Mouse (Mus musculus) left cerebral cortex, adult 11 months (tissue): ENCODE data around the gene Rnd3.

ENCODE experiments used
- DNase-seq: peaks from one replicate; pipeline ENCODE4 v3.0.0; 2022; ENCODE audit warnings: low spot score

Rnd3 gene

GRCm38 (mm10) chr2:51110271-51110670, 38.6 kb downstream of the Rnd3 start:
- no peak for DNase-seq

GRCm38 (mm10) chr2:51108631-51109030, 40.3 kb downstream of the Rnd3 start:
- no peak for DNase-seq

GRCm38 (mm10) chr2:51101187-51101586, 47.7 kb downstream of the Rnd3 start:
- DNase-seq = no peak

GRCm38 (mm10) chr2:51099987-51100386, 48.9 kb downstream of the Rnd3 start:
- DNase-seq = no peak

GRCm38 (mm10) chr2:51099240-51099639, 49.7 kb downstream of the Rnd3 start:
- DNase-seq = no peak

GRCm38 (mm10) chr2:51090688-51091087, 58.2 kb downstream of the Rnd3 start:
- no peak for DNase-seq

- DNase-seq = no peak
Measured at GRCm38 (mm10) chr2:51090049-51090448, 58.9 kb downstream of the Rnd3 start.

GRCm38 (mm10) chr2:51088843-51089573, 59.9 kb downstream of the Rnd3 start:
- DNase-seq = no peak

GRCm38 (mm10) chr2:51088123-51088453, 60.8 kb downstream of the Rnd3 start:
- no peak for DNase-seq

- no peak for DNase-seq
Measured at GRCm38 (mm10) chr2:51087307-51088122, 61.4 kb downstream of the Rnd3 start.

GRCm38 (mm10) chr2:51085155-51085554, 63.8 kb downstream of the Rnd3 start:
- no peak for DNase-seq

- DNase-seq = peak; percentile 30
Measured at GRCm38 (mm10) chr2:51082714-51083351, 66.1 kb downstream of the Rnd3 start.
